Mouse (Mus musculus): ENCODE measurements around the gene Olfr180.

Olfr180 gene

DNA sequence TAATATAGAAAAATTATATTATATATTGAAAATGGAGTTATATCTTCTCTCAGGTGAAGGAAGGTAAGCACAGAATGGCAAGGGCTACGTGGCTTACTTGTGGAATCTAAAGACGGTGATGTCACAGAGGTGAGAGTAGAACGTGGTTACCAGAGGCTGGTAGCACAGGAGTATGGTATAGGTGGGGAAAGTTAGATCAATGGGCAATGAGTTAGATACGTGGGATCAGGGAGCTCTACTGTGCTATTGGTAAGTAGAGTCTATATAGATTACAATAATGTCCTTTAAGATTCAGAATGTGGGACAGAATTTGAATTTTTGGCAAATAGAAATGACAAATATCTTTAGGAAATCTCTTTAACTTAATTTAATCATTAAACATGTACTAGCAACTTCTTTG, at the start of gene Olfr180:
Gene Olfr180 (minus strand): TSS at position 101 of the 400 bp plus-strand sequence.
- no peak for DNase-seq

DNA sequence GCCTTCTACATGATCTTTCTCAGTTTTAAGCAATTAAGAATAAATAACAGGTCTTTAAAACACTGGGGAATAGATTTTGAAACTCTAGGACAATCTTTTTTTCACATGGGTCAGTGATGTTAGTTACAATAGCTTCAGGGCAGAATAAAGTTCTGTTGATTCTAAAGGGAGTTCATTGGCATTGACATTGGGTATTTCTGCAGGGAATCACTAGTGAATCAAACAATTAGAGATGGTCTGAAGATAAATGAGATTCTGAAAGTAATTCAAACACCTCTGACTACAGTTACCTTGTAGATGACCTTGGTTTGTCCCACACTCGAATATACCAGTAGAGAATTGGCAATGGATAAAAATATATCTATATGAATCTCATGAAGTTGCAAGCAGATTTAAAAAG, 537 bp downstream of the Olfr180 start, which contains the start of gene Olfr181:
Gene Olfr181 (minus strand): TSS at position 101 of the 400 bp plus-strand sequence.
- DNase-seq: no peak

DNA sequence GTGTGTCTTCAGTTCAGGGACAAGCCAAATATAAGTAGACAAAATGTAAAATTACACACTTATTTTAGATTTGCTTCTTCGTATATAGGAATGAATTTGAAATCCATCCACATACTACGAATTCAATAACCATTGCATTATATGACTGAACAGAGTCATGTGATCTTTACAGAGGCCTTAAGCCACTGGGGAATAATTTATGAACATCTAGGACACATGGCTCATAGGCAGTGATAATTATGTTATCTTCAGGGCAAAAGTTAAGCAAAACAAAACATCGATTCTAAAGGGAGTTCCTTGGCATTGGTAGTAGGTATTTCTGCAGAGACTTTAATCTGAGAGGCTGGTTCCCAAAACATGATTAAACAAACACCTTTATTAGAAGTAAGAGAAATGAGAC, 37.2 kb downstream of the Olfr180 start, which contains the start of gene Olfr178:
Gene Olfr178 (minus strand): TSS at position 101 of the 400 bp plus-strand sequence.
- DNase-seq: no peak

DNA sequence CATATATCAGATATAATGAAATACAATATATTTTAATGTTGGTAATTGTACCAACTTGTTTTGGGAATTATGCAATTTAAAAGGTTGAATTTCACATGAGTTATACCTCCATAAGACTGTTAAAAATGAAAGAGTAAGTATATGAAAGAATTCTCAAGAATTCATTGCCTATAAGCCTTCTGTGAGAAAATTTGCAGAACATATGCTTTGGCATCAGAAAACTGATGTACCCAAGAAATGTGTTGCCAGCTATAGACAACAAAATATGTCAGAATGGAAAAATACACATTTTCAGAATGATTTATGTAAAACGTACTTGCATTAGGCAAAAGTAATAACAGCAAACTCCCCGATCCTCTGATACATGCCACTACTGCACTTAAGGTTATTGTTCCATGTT, 44.8 kb downstream of the Olfr180 start:
- DNase-seq: no peak

DNA sequence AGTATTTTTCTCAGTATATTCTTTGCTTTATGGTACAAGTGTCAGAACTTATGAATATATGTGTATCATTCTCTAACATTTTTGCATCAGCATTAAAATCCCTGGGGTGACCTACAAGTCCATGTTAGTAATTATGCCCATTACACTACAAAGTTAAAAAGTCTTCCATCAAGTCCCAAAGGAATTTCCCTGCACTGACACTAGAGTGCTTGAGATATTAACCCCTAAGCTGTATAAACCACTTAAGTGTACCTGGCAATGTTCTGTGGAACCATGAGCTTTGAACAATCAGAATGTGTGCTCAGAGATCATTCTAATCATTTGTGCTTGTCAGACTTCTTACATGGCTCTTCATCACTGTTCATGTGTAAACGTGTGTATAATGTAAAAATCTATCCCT, 54.5 kb downstream of the Olfr180 start, which contains the start of gene Olfr177:
Gene Olfr177 (minus strand): TSS at position 101 of the 400 bp plus-strand sequence.
- no peak for DNase-seq

Measured in liver (tissue).